Mouse (Mus musculus) intestine, embryonic 16.5 days (tissue): Measurements from ENCODE around the gene Gm10961. TPM values are rescaled to one million over a fixed set of nuclear protein-coding genes. Genes with fewer than 3 reads are reported as not detected.

Experiments used
- ATAC-seq: fragments of 200-750 bp; cut with Nextera tagmentation; 2 replicates; pipeline ENCODE4 v1.8.0; 2017; ENCODE audit warnings: moderate TSS enrichment, moderate library complexity
- H3K27ac ChIP-seq: fragments of 300-500 bp; sonication (generic); 2 replicates; pipeline ENCODE4 v1.5.1; 2014; ENCODE audit warnings: mild to moderate bottlenecking, low read length
- H3K27me3 ChIP-seq: fragments of 300-500 bp; sonication (generic); replicated peaks from 2 replicates; pipeline ENCODE4 v1.6.1; 2014; ENCODE audit warnings: low read length, control low read depth, mixed read lengths; ENCODE audit not compliant: control insufficient read depth, insufficient read depth
- H3K36me3 ChIP-seq: fragments of 300-500 bp; sonication (generic); 2 replicates; pipeline ENCODE4 v1.6.1; 2014; ENCODE audit warnings: low read length, control low read depth; ENCODE audit not compliant: control insufficient read depth, insufficient read depth
- H3K4me1 ChIP-seq: fragments of 300-500 bp; sonication (generic); 2 replicates; pipeline ENCODE4 v1.6.1; 2014; ENCODE audit warnings: low read length, control low read depth, mixed read lengths; ENCODE audit not compliant: control insufficient read depth, insufficient read depth
- H3K4me2 ChIP-seq: fragments of 300-500 bp; sonication (generic); 2 replicates; pipeline ENCODE4 v1.6.1; 2014; ENCODE audit warnings: low read depth, low read length, control low read depth
- H3K4me3 ChIP-seq: fragments of 300-500 bp; sonication (generic); 2 replicates; pipeline ENCODE4 v1.5.1; 2014; ENCODE audit warnings: mild to moderate bottlenecking, low read length
- H3K9ac ChIP-seq: fragments of 300-500 bp; sonication (generic); 2 replicates; pipeline ENCODE4 v1.6.1; 2014; ENCODE audit warnings: low read depth, low read length
- H3K9me3 ChIP-seq: fragments of 300-500 bp; sonication (generic); 2 replicates; pipeline ENCODE4 v1.6.1; 2016; ENCODE audit warnings: low read length, control low read depth; ENCODE audit not compliant: control insufficient read depth
- WGBS: fragments of 180-500 bp; shearing (Covaris S2); extraction: QIAGEN DNeasy Blood & Tissue Kit; methylation state at CpG from one replicate; pipeline ENCODE4 v1.1.7; 2014; 5-methylcytosine and 5-hydroxymethylcytosine counted together
- polyA plus RNA-seq: library from polyadenylated mRNA; unstranded; fragments of >200 nt; fragmentation: Nextera tagmentation; extraction: Ambion mirVana; gene quantifications from 2 replicates; pipeline ENCODE4 v1.2.1, GENCODE M21; 2015

Gm10961 gene
- polyA plus RNA-seq, 1 experiment from 2014 or later, result not detected

GRCm38 (mm10) chr3:107595264-107595937 lies 35.7 kb upstream of the Gm10961 start:
- Histone ChIP-seq H3K27ac (no peak overlapping the region), H3K36me3 (no peaks in the 10 kb centered on the region), H3K4me3 (peak overlapping the region; percentile 35), H3K27me3 (peaks cover 73% of the 10 kb centered on the region), H3K4me1 (peaks cover 12% of the 10 kb centered on the region), H3K9ac (peak overlapping the region; percentile 9; the same call in 1 of the 2 replicates), H3K4me2 (peak overlapping the region; percentile 55), H3K9me3 (no peaks in the 10 kb centered on the region)
- ATAC-seq, result peak; percentile 23; the same call in 1 of the 2 replicates
- WGBS, result under 1% methylated on average over 50 of the region's 50 CpGs

DNA sequence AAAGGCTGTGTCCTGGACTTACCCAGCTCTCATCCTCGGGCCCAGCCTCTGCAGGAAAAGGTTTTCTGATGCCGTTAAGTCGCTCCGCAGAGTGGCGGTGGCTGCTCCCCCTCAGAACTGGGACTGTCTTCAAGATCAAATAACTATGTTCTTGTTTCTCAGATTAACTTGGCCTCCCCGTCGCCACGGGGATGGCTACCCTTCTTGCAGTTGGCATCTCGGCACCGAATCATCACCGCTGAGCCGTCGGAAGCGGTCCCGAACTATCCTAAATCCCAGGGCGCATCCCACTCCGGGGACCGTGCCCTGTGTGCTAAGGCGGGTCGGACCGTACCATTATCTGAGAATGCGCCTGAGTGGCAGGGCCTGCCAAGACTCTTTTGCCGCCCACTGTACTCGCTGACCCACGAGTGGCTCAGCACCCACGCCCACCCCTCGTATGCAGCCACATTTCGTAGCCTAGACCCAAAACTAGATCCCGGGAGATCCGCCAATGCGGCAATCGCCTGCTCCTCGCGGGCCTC lies 35.1 kb upstream of the Gm10961 start:
- WGBS, result 2% methylated on average over 34 of the region's 34 CpGs
- Histone ChIP-seq H3K27me3 (peaks cover 77% of the 10 kb centered on the region), H3K9ac (no peak overlapping the region), H3K9me3 (no peaks in the 10 kb centered on the region), H3K36me3 (no peaks in the 10 kb centered on the region), H3K4me2 (no peak overlapping the region), H3K4me1 (peaks cover 12% of the 10 kb centered on the region), H3K4me3 (peak overlapping the region; percentile 35; the same call in 1 of the 2 replicates), H3K27ac (no peak overlapping the region)
- no peak for ATAC-seq

GRCm38 (mm10) chr3:107596559-107596958 lies 34.6 kb upstream of the Gm10961 start:
- no peak overlapping the region for H3K27ac ChIP-seq
- WGBS, result 1% methylated on average over 26 of the region's 26 CpGs
- H3K4me3 ChIP-seq, result no peak overlapping the region
- no peaks in the 10 kb centered on the region for H3K9me3 ChIP-seq
- H3K4me1 ChIP-seq, result peaks cover 12% of the 10 kb centered on the region
- H3K4me2 ChIP-seq, result no peak overlapping the region
- no peak overlapping the region for H3K9ac ChIP-seq
- H3K27me3 ChIP-seq, result peaks cover 81% of the 10 kb centered on the region
- no peaks in the 10 kb centered on the region for H3K36me3 ChIP-seq
- no peak for ATAC-seq

GRCm38 (mm10) chr3:107597134-107597533 lies 34.0 kb upstream of the Gm10961 start:
- Histone ChIP-seq H3K9ac (no peak overlapping the region), H3K4me1 (peaks cover 12% of the 10 kb centered on the region), H3K4me3 (no peak overlapping the region), H3K27ac (no peak overlapping the region), H3K27me3 (peaks cover 81% of the 10 kb centered on the region), H3K9me3 (no peaks in the 10 kb centered on the region), H3K4me2 (no peak overlapping the region), H3K36me3 (no peaks in the 10 kb centered on the region)
- WGBS, result 2% methylated on average over 22 of the region's 24 CpGs
- ATAC-seq, result no peak

DNA sequence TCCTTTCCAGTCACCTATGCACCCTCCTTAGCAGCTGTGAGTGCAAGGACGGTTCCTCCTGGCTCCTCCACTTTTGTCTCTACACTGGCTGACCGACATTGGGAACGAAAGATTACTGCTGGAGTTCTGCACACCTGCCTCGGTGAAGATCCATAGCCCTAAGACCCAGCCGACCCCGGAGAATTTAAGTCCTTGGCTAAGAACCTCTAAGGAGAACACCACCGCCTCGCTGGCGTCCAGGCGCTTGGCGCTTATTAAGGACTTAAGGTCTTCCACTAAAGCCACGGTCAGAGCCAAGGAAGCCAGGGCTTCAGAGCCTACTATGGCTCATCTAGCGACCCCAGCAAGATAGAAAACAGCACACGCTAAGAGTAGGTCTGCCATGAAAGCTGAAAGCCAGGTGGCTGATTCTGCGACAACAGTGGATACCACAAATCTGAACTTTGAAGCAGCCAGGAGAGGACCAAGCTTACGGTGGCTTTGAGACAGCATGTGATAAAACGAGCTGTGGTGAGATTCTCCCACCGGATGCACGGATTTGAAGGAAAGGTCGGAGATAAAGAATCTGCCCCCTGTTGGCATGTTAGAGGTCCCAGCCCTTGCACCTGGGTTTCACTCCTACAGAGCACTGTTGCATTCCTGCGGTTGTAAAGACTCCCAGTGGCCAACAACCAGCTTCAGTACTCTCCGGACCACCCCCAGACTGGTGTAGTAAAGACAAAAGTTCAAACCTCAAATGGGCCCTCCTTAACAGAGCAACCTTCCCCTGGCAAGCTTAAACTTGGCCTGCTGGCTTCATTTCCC lies 33.3 kb upstream of the Gm10961 start:
- H3K4me1 ChIP-seq, result peaks cover 12% of the 10 kb centered on the region
- no peak overlapping the region for H3K4me3 ChIP-seq
- H3K9ac ChIP-seq, result no peak overlapping the region
- ATAC-seq, result no peak
- no peak overlapping the region for H3K27ac ChIP-seq
- no peaks in the 10 kb centered on the region for H3K9me3 ChIP-seq
- no peak overlapping the region for H3K4me2 ChIP-seq
- 10% methylated on average over 22 of the region's 22 CpGs for WGBS
- no peaks in the 10 kb centered on the region for H3K36me3 ChIP-seq
- peaks cover 74% of the 10 kb centered on the region for H3K27me3 ChIP-seq

DNA sequence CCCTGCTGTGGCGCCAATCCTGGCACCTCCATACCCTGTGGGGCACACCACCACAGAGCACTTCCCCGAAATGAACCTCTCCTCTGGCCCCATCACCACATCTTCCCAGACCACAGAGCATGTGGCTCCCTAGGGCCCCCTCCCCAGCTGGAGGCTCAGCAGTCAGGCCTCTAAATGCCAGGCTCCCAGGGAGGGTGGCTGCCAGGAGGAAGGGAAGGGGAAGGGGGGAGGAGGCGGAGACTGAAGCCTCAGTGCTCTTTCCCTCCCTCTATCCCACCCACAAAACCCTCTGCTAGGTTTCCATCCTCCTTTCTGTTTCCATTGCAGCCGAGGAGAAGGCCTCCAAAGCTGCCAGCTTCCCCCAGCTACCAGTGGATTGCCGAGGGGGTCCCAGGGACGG lies 31.0 kb upstream of the Gm10961 start:
- Histone ChIP-seq H3K27me3 (peaks cover 58% of the 10 kb centered on the region), H3K4me1 (peaks cover 8% of the 10 kb centered on the region), H3K4me2 (no peak overlapping the region), H3K9ac (no peak overlapping the region), H3K36me3 (no peaks in the 10 kb centered on the region), H3K27ac (no peak overlapping the region), H3K4me3 (no peak overlapping the region), H3K9me3 (no peaks in the 10 kb centered on the region)
- WGBS, result 49% methylated on average over 6 of the region's 6 CpGs
- no peak for ATAC-seq

DNA sequence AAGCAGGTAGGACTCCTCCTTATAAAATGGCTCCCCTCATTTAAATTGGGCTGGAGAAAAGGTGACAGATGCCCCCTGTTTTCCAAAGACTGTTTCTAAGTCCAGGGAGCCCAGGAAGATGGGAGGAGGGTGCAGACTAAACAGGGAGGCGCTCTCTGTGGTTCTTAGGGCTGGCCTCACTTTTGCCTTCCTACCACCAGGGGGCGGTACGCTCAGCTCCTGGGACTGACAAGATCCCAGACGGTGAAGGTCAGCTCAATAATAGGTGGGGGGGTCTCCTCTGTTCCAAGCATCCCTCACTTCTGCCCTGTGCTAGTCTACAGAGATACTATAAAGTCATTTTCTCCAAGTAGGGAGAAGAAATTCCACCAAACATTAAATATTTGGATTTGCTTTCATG lies 25.8 kb upstream of the Gm10961 start:
- 9% methylated on average over 4 of the region's 4 CpGs for WGBS
- ATAC-seq, result peak; percentile 31; the same call in 1 of the 2 replicates
- Histone ChIP-seq H3K4me1 (no peaks in the 10 kb centered on the region), H3K27me3 (peaks cover 11% of the 10 kb centered on the region), H3K36me3 (no peaks in the 10 kb centered on the region), H3K27ac (no peak overlapping the region), H3K4me3 (no peak overlapping the region), H3K4me2 (no peak overlapping the region), H3K9me3 (no peaks in the 10 kb centered on the region), H3K9ac (no peak overlapping the region)

- Histone ChIP-seq H3K4me1 (no peaks in the 10 kb centered on the region), H3K4me2 (no peak overlapping the region), H3K27ac (no peak overlapping the region), H3K4me3 (no peak overlapping the region), H3K36me3 (0 out of 2 replicates have a peak, but pooled peaks cover 3% of the 10 kb centered on the region), H3K9ac (no peak overlapping the region), H3K27me3 (no peaks in the 10 kb centered on the region), H3K9me3 (no peaks in the 10 kb centered on the region)
- no peak for ATAC-seq
- 91% methylated on average over 8 of the region's 8 CpGs for WGBS
These were observed 23.9 kb upstream of the Gm10961 start for GRCm38 (mm10) chr3:107607221-107607620.

DNA sequence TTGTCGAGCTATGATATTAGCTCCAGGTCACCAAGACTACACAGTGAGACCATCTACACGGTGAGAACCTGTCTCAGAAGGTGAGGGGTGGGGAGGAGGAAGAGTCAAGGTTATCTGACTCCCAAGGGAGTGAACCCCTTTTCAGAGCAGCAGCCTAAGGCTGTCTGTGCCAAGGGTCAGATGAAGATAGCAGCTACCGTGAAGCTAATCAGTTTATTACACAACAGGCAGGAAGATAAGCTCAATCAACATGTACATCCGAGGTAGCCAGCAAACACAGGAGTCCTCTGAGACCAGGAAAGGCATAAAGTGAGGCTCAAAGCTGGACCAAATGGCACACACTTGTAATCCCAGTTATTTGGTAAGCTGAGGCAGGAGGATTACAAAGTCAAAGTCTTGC lies 22.3 kb upstream of the Gm10961 start:
- 39% methylated on average over 4 of the region's 4 CpGs for WGBS
- H3K4me1 ChIP-seq, result no peaks in the 10 kb centered on the region
- H3K27ac ChIP-seq, result no peak overlapping the region
- no peak overlapping the region for H3K9ac ChIP-seq
- H3K4me2 ChIP-seq, result no peak overlapping the region
- peak; percentile 74 for ATAC-seq
- H3K9me3 ChIP-seq, result no peaks in the 10 kb centered on the region
- no peaks in the 10 kb centered on the region for H3K27me3 ChIP-seq
- H3K4me3 ChIP-seq, result no peak overlapping the region
- 0 out of 2 replicates have a peak, but pooled peaks cover 8% of the 10 kb centered on the region for H3K36me3 ChIP-seq
